Mouse (Mus musculus) hindbrain, embryonic 11.5 days (tissue): Measurements from ENCODE around the gene Eif5. TPM values are rescaled to one million over a fixed set of nuclear protein-coding genes. Genes with fewer than 3 reads are reported as not detected.

ENCODE experiments used
- ATAC-seq: fragments of 200-750 bp; cut with Nextera tagmentation; 2 replicates; pipeline ENCODE4 v1.8.0; 2017; ENCODE audit warnings: mild to moderate bottlenecking, moderate TSS enrichment, moderate library complexity; ENCODE audit not compliant: low FRiP score
- DNase-seq: peaks from one replicate; pipeline ENCODE4 v3.0.0-alpha.2; 2015; ENCODE audit warnings: low spot score
- H3K27ac ChIP-seq: fragments of 300-500 bp; sonication (generic); 2 replicates; pipeline ENCODE4 v1.5.1; 2014; ENCODE audit warnings: mild to moderate bottlenecking, low read depth, low read length
- H3K27me3 ChIP-seq: fragments of 300-500 bp; sonication (generic); 2 replicates; pipeline ENCODE4 v1.6.1; 2014; ENCODE audit warnings: mild to moderate bottlenecking, low read length, moderate library complexity, mixed read lengths; ENCODE audit not compliant: control insufficient read depth, insufficient read depth
- H3K36me3 ChIP-seq: fragments of 300-500 bp; sonication (generic); 2 replicates; pipeline ENCODE4 v1.6.1; 2014; ENCODE audit warnings: mild to moderate bottlenecking, low read length, moderate library complexity, mixed read lengths; ENCODE audit not compliant: control insufficient read depth, insufficient read depth
- H3K4me1 ChIP-seq: fragments of 300-500 bp; sonication (generic); replicated peaks from 2 replicates; pipeline ENCODE4 v1.6.1; 2014; ENCODE audit warnings: low read length, mixed read lengths; ENCODE audit not compliant: control insufficient read depth, insufficient read depth
- H3K4me2 ChIP-seq: fragments of 300-500 bp; sonication (generic); replicated peaks from 2 replicates; pipeline ENCODE4 v1.6.1; 2014; ENCODE audit warnings: mild to moderate bottlenecking, low read depth, low read length
- H3K4me3 ChIP-seq: fragments of 300-500 bp; sonication (generic); 2 replicates; pipeline ENCODE4 v1.5.1; 2014; ENCODE audit warnings: low read depth, low read length
- H3K9ac ChIP-seq: fragments of 300-500 bp; sonication (generic); 2 replicates; pipeline ENCODE4 v1.6.1; 2014; ENCODE audit warnings: low read depth, low read length
- H3K9me3 ChIP-seq: fragments of 300-500 bp; sonication (generic); 2 replicates; pipeline ENCODE4 v1.6.1; 2016; ENCODE audit warnings: low read length; ENCODE audit not compliant: control insufficient read depth
- WGBS: fragments of 180-500 bp; shearing (Covaris S2); extraction: QIAGEN DNeasy Blood & Tissue Kit; methylation state at CpG from one replicate; pipeline ENCODE4 v1.1.7; 2014; 5-methylcytosine and 5-hydroxymethylcytosine counted together
- polyA plus RNA-seq: library from polyadenylated mRNA; unstranded; fragments of >200 nt; fragmentation: Nextera tagmentation; extraction: Ambion mirVana; gene quantifications from 2 replicates; pipeline ENCODE4 v1.2.1, GENCODE M21; 2014

The Eif5 gene
- polyA plus RNA-seq, 1 experiment from 2014 or later: 707 TPM

- H3K4me1 ChIP-seq: no peaks in the 10 kb centered on the region
- no peak for ATAC-seq
- DNase-seq: no peak
- H3K36me3 ChIP-seq: no peaks in the 10 kb centered on the region
- H3K27ac ChIP-seq: no peak overlapping the region
- H3K9ac ChIP-seq: no peak overlapping the region
- peaks cover 4% of the 10 kb centered on the region; the same call in 1 of the 2 replicates for H3K9me3 ChIP-seq
- no peak overlapping the region for H3K4me2 ChIP-seq
- 71% methylated on average over 4 of the region's 4 CpGs for WGBS
- H3K27me3 ChIP-seq: no peaks in the 10 kb centered on the region
- no peak overlapping the region for H3K4me3 ChIP-seq
These were observed 19.9 kb upstream of the Eif5 start for GRCm38 (mm10) chr12:111517901-111518300.

- no peak overlapping the region for H3K9ac ChIP-seq
- no peaks in the 10 kb centered on the region for H3K27me3 ChIP-seq
- DNase-seq (no peak), ATAC-seq (no peak)
- peaks cover 4% of the 10 kb centered on the region; the same call in 1 of the 2 replicates for H3K9me3 ChIP-seq
- H3K4me3 ChIP-seq: no peak overlapping the region
- no peak overlapping the region for H3K27ac ChIP-seq
- no peak overlapping the region for H3K4me2 ChIP-seq
- WGBS: 94% methylated on average over 9 of the region's 9 CpGs
- H3K4me1 ChIP-seq: no peaks in the 10 kb centered on the region
- H3K36me3 ChIP-seq: no peaks in the 10 kb centered on the region
These were observed 19.4 kb upstream of the Eif5 start for GRCm38 (mm10) chr12:111518391-111518790.

DNA sequence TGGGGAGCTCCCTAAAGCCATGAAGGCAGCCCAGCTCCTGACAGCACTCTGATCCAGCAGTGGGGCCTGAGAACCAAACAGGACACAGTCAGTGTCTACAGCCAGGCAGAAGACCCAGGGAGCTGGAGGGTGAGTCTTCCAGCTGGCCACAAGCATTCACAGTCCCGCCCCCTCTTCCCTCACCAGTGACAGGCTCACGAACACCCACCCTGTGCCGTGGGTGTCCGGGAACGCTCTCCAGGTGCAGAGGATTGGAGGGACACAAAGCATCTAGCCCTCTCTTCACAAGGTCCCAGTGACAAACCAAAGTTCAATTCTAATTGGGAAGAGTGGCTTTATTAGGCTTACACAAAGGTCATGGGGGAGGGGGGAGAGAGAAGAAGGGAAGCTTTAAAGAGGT lies 18.0 kb upstream of the Eif5 start:
- Histone ChIP-seq H3K9me3 (peaks cover 4% of the 10 kb centered on the region; the same call in 1 of the 2 replicates), H3K4me3 (no peak overlapping the region), H3K9ac (no peak overlapping the region), H3K4me1 (no peaks in the 10 kb centered on the region), H3K36me3 (no peaks in the 10 kb centered on the region), H3K27ac (no peak overlapping the region), H3K27me3 (no peaks in the 10 kb centered on the region), H3K4me2 (no peak overlapping the region)
- ATAC-seq (no peak), DNase-seq (no peak)
- WGBS: 71% methylated on average over 5 of the region's 5 CpGs

DNA sequence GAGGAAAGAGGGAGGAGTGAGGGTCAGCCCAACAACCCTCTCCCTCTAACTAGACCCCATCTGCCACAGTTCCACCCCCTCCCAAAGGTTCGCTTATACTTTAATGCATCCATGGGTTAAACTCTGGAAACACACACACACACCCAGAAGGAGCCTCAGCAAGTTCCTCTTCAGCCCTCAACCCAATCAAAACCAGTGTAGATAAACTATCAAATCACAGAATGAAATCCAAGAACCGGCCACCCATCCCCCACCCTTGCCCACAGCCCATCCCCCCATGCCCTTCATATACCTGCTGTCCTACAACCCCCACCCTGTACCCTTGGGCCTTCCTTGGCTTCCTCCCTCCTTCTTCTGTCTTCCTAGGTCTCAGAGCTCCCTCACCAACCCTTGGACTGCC lies 16.8 kb upstream of the Eif5 start:
- peaks cover 4% of the 10 kb centered on the region; the same call in 1 of the 2 replicates for H3K9me3 ChIP-seq
- 92% methylated on average over 2 of the region's 2 CpGs for WGBS
- no peak overlapping the region for H3K4me2 ChIP-seq
- no peak overlapping the region for H3K9ac ChIP-seq
- H3K36me3 ChIP-seq: no peaks in the 10 kb centered on the region
- H3K27ac ChIP-seq: no peak overlapping the region
- ATAC-seq (no peak), DNase-seq (no peak)
- H3K4me1 ChIP-seq: no peaks in the 10 kb centered on the region
- no peak overlapping the region for H3K4me3 ChIP-seq
- no peaks in the 10 kb centered on the region for H3K27me3 ChIP-seq

DNA sequence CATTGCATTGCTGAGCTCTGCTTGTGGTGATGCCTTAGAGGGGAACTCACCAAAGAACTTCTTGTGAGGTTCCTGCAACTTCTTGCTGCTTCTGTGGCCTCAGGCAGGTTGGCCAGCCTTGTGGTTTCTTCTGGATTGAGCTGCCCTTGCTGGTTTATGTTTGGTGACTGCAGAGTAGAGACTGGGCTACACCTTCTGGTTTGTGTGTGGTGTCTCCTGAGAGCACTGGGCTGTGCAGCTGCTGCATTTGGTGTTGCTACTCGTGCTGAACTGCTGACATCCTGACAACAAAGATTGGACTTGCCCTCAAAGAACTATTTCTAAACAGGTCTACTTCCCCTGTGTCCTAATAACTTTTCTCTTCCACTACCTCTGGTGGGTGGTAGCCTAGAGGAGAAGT lies 13.3 kb upstream of the Eif5 start:
- ATAC-seq (no peak), DNase-seq (no peak)

DNA sequence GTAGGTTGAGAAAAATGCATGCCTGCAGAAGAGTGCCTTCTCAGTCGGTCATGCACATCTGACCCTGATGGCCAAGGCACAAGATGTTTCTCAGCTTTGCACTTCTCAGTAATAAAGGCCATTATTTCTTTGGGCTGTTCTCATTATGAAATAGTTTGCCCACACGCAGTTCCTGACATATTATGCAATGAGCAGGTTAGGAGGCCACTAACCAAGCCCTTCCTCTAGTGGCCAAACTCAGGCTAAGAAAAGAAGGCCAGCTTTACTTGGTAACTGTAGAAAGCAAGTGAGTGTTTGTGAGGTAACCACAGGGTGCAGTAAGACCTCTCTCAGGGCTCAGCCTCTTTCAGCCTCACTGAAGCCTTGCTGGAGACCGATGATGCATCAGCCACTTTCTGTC lies 12.9 kb upstream of the Eif5 start:
- WGBS: 81% methylated on average over 3 of the region's 3 CpGs
- Histone ChIP-seq H3K4me3 (no peak overlapping the region), H3K4me2 (no peak overlapping the region), H3K9me3 (peaks cover 4% of the 10 kb centered on the region; the same call in 1 of the 2 replicates), H3K27me3 (no peaks in the 10 kb centered on the region), H3K36me3 (no peaks in the 10 kb centered on the region), H3K27ac (no peak overlapping the region), H3K4me1 (no peaks in the 10 kb centered on the region), H3K9ac (no peak overlapping the region)
- ATAC-seq: no peak
- no peak for DNase-seq

More for the DNA sequence above, 13.3 kb upstream of the Eif5 start:
- no peaks in the 10 kb centered on the region for H3K4me1 ChIP-seq
- no peak overlapping the region for H3K9ac ChIP-seq
- no peaks in the 10 kb centered on the region for H3K36me3 ChIP-seq
- whole genome bisulfite sequencing: 56% methylated on average over 1 of the region's 1 CpGs
- H3K9me3 ChIP-seq: peaks cover 4% of the 10 kb centered on the region; the same call in 1 of the 2 replicates
- no peak overlapping the region for H3K4me3 ChIP-seq
- no peak overlapping the region for H3K27ac ChIP-seq
- no peak overlapping the region for H3K4me2 ChIP-seq
- H3K27me3 ChIP-seq: no peaks in the 10 kb centered on the region

- ATAC-seq (no peak), DNase-seq (no peak)
- Histone ChIP-seq H3K27me3 (no peaks in the 10 kb centered on the region), H3K9me3 (no peaks in the 10 kb centered on the region), H3K4me2 (no peak overlapping the region), H3K9ac (no peak overlapping the region), H3K36me3 (no peaks in the 10 kb centered on the region), H3K4me1 (no peaks in the 10 kb centered on the region), H3K27ac (no peak overlapping the region), H3K4me3 (no peak overlapping the region)
- 71% methylated on average over 8 of the region's 8 CpGs for WGBS
These were observed 10.1 kb upstream of the Eif5 start for GRCm38 (mm10) chr12:111527643-111528281.

GRCm38 (mm10) chr12:111529192-111529591 lies 8.6 kb upstream of the Eif5 start:
- Histone ChIP-seq H3K9me3 (no peaks in the 10 kb centered on the region), H3K27ac (no peak overlapping the region), H3K27me3 (no peaks in the 10 kb centered on the region), H3K4me3 (no peak overlapping the region), H3K36me3 (no peaks in the 10 kb centered on the region), H3K4me1 (no peaks in the 10 kb centered on the region), H3K4me2 (no peak overlapping the region), H3K9ac (no peak overlapping the region)
- WGBS: 26% methylated on average over 8 of the region's 8 CpGs
- ATAC-seq (no peak), DNase-seq (no peak)

GRCm38 (mm10) chr12:111533096-111533794 lies 4.6 kb upstream of the Eif5 start:
- DNase-seq: no peak
- no peaks in the 10 kb centered on the region for H3K36me3 ChIP-seq
- no peak overlapping the region for H3K4me3 ChIP-seq
- no peak overlapping the region for H3K9ac ChIP-seq
- 65% methylated on average over 11 of the region's 11 CpGs for WGBS
- H3K4me1 ChIP-seq: peaks cover 4% of the 10 kb centered on the region; the same call in 1 of the 2 replicates
- no peaks in the 10 kb centered on the region for H3K27me3 ChIP-seq
- H3K4me2 ChIP-seq: no peak overlapping the region
- H3K9me3 ChIP-seq: no peaks in the 10 kb centered on the region
- ATAC-seq: no peak
- H3K27ac ChIP-seq: no peak overlapping the region
